Mouse (Mus musculus) cerebellum, adult 2 months (tissue): ENCODE data around the gene Nupr1.

Source experiments
- CTCF ChIP-seq: fragments of 200-500 bp; IDR thresholded peaks from 2 replicates; pipeline ENCODE4 v1.5.1; 2011; ENCODE audit warnings: low read depth, mild to moderate bottlenecking, control low read depth, low read length, moderate library complexity, borderline replicate concordance; ENCODE audit not compliant: insufficient read depth
- POLR2A ChIP-seq: fragments of 200-500 bp; IDR thresholded peaks from 2 replicates; pipeline ENCODE4 v1.6.1; 2011; ENCODE audit warnings: low read length, control low read depth, borderline replicate concordance; ENCODE audit not compliant: insufficient read depth

- no peak for TF ChIP-seq CTCF
- TF ChIP-seq POLR2A: peak; percentile 44; the same call in 1 of the 2 replicates
Measured at GRCm38 (mm10) chr7:126583251-126583709, 47.4 kb downstream of the Nupr1 start.
